Mouse (Mus musculus): ENCODE measurements around the gene Sympk.

GRCm38 (mm10) chr7:19094471-19094825 is 70.3 kb downstream of the Sympk start, which contains the start of gene Six5:
- TF ChIP-seq CTCF (IDR thresholded peaks at IDR 0.05; ENCODE audit: low read depth, low read length): no peak
- no peak for TF ChIP-seq POLR2A (IDR thresholded peaks at IDR 0.05; ENCODE audit: extremely low read depth, insufficient read depth, low read length)
